Mouse (Mus musculus) retina, adult 2 months (tissue): ENCODE results near the gene Myh9.
"Not testable (repeated sequence)": the region's sequence is repeated elsewhere in the genome, so short reads cannot be mapped to it uniquely, and the experiment has no call there.

Source experiments
- DNase-seq: peaks from one replicate; pipeline ENCODE4 v3.0.0-alpha.2; 2012; ENCODE audit warnings: low read depth, low spot score

Gene Myh9

GRCm38 (mm10) chr15:77867231-77867968 is 25.4 kb upstream of the Myh9 start:
- DNase-seq: not testable (repeated sequence)

GRCm38 (mm10) chr15:77866583-77867220 is 24.7 kb upstream of the Myh9 start:
- no peak for DNase-seq

GRCm38 (mm10) chr15:77864063-77864758 is 22.2 kb upstream of the Myh9 start:
- DNase-seq: no peak

GRCm38 (mm10) chr15:77862991-77863972 is 21.3 kb upstream of the Myh9 start:
- no peak for DNase-seq

GRCm38 (mm10) chr15:77860081-77860665 is 18.2 kb upstream of the Myh9 start:
- DNase-seq: no peak

- DNase-seq: peak; percentile 52
Observed at GRCm38 (mm10) chr15:77857662-77858156, 15.7 kb upstream of the Myh9 start.

GRCm38 (mm10) chr15:77856541-77856940 is 14.6 kb upstream of the Myh9 start:
- DNase-seq: no peak

GRCm38 (mm10) chr15:77855301-77855700 is 13.3 kb upstream of the Myh9 start:
- no peak for DNase-seq

- no peak for DNase-seq
Observed at GRCm38 (mm10) chr15:77852001-77852400, 10.0 kb upstream of the Myh9 start.

- DNase-seq: no peak
Observed at GRCm38 (mm10) chr15:77851136-77851535, 9.2 kb upstream of the Myh9 start.

GRCm38 (mm10) chr15:77849572-77850229 is 7.7 kb upstream of the Myh9 start:
- no peak for DNase-seq

- DNase-seq: no peak
Observed at GRCm38 (mm10) chr15:77849039-77849436, 7.1 kb upstream of the Myh9 start.

- DNase-seq: no peak
Observed at GRCm38 (mm10) chr15:77848415-77849038, 6.6 kb upstream of the Myh9 start.

- DNase-seq: no peak
Observed at GRCm38 (mm10) chr15:77847826-77848225, 5.9 kb upstream of the Myh9 start.

- no peak for DNase-seq
Observed at GRCm38 (mm10) chr15:77847108-77847507, 5.1 kb upstream of the Myh9 start.

GRCm38 (mm10) chr15:77845931-77846595 is 4.1 kb upstream of the Myh9 start:
- DNase-seq: not testable (repeated sequence)

- no peak for DNase-seq
Observed at GRCm38 (mm10) chr15:77844955-77845635, 3.1 kb upstream of the Myh9 start.

GRCm38 (mm10) chr15:77844048-77844447 is 2.1 kb upstream of the Myh9 start:
- no peak for DNase-seq
